Mouse (Mus musculus) liver, embryonic 14.5 days (tissue): ENCODE measurements around the gene Vipas39.
"Not testable (repeated sequence)": the region's sequence is repeated elsewhere in the genome, so short reads cannot be mapped to it uniquely, and the experiment has no call there.

Source experiments
- CTCF ChIP-seq: IDR thresholded peaks from 2 replicates; pipeline ENCODE4 v1.5.1; 2016; ENCODE audit warnings: antibody characterized with exemption, low read depth, control low read depth
- EP300 ChIP-seq: IDR thresholded peaks from 2 replicates; pipeline ENCODE4 v1.6.1; 2016; ENCODE audit warnings: antibody characterized with exemption, low read depth

DNA sequence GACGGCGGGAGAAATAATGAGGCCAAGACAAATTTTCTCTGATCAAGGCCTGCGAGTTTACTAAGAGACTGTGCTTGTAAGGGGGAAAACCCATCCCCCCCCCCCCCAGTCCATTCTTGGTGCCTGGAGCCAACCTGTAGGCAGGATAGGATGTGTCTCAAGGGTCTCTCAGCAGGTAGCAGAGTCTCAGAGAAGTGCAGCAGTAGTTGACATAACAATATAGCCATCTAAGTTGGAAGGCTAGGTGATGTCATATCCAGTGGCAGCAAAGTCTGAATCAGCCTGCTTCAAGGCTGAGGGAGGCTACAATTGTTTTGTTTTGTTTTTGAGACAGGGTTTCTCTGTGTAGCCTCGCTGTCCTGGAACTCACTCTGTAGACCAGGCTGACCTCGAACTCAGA lies 60.3 kb downstream of the Vipas39 start:
- TF ChIP-seq CTCF, EP300: not testable (repeated sequence)
